Mouse (Mus musculus): Measurements from ENCODE around the gene Slc39a1.

- no peak for TF ChIP-seq CTCF (IDR thresholded peaks at IDR 0.05)
- TF ChIP-seq EP300 (IDR thresholded peaks at IDR 0.05), result no peak
Observed at GRCm38 (mm10) chr3:90290602-90291001, 42.6 kb downstream of the Slc39a1 start.
